Mouse (Mus musculus) cerebellum, adult 2 months (tissue): ENCODE results near the gene Mcemp1.

Experiments used
- CTCF ChIP-seq: fragments of 200-500 bp; IDR thresholded peaks from 2 replicates; pipeline ENCODE4 v1.5.1; 2011; ENCODE audit warnings: low read depth, mild to moderate bottlenecking, control low read depth, low read length, moderate library complexity, borderline replicate concordance; ENCODE audit not compliant: insufficient read depth
- POLR2A ChIP-seq: fragments of 200-500 bp; IDR thresholded peaks from 2 replicates; pipeline ENCODE4 v1.6.1; 2011; ENCODE audit warnings: low read length, control low read depth, borderline replicate concordance; ENCODE audit not compliant: insufficient read depth

GRCm38 (mm10) chr8:3684530-3684929 lies 19.0 kb downstream of the Mcemp1 start:
- TF ChIP-seq POLR2A (no peak), CTCF (no peak)
